Mouse (Mus musculus) layer of hippocampus, adult 18-20 months (tissue): ENCODE results near the gene Npw. TPM values are rescaled to one million over a fixed set of nuclear protein-coding genes. Genes with fewer than 3 reads are reported as not detected.

Experiments
- DNase-seq, 2 experiments: peaks; one replicate each; pipeline ENCODE4 v3.0.0; 2022; ENCODE audit warnings: low spot score in 2 of 2
- long read RNA-seq: library from polyadenylated mRNA; stranded (forward); transcript quantifications from one replicate; pipeline ENCODE4 v2.0.0, GENCODE M21; 2021
- total RNA-seq, 2 experiments: library from RNA; stranded (reverse); gene quantifications; 2 replicates each; pipeline ENCODE4 v1.2.3; 2021

Npw gene
- 1 to 10 TPM; 1.3 to 2.0 TPM for total RNA-seq
- long read RNA-seq = 0 reads

DNA sequence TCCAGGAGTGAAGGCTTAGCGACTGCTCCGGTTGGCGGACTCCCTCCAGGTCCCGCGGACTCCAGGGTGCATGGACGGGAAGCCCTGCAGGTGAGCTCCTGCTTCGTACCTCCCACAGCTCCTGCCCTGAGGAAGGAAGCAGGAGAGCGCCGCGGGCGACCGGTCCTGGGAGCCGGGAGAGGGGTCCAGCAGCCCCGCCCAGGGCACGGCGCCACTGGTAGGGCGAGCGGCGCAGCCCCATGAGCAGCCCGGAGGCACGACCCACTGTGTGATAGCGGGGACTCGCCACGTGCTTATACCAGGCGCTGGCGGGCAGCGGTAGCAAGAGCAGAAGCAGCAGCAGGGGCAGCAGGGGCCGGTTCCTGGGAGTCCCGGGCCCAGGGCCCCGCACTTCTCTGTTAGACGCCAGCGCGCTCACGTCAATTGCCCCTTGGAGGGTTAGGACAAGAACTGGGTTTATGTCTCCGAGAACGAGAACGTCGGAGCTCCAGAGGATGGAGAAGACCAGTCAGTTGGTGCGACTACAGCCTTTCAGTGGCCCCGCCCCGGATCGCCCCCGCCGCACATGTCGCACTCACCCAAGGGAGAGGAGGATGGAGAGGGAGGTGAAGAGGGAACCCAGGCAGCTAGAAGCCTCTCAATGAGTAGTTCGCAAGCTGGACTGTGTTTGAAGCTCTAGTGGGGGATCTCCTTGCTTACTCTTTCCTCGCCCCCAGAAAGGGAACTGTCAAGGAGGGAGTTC lies at the start of gene Npw:
TSS of gene Npw (minus strand) at position 441 of the 742 bp plus-strand sequence.
- DNase-seq = no peak

DNA sequence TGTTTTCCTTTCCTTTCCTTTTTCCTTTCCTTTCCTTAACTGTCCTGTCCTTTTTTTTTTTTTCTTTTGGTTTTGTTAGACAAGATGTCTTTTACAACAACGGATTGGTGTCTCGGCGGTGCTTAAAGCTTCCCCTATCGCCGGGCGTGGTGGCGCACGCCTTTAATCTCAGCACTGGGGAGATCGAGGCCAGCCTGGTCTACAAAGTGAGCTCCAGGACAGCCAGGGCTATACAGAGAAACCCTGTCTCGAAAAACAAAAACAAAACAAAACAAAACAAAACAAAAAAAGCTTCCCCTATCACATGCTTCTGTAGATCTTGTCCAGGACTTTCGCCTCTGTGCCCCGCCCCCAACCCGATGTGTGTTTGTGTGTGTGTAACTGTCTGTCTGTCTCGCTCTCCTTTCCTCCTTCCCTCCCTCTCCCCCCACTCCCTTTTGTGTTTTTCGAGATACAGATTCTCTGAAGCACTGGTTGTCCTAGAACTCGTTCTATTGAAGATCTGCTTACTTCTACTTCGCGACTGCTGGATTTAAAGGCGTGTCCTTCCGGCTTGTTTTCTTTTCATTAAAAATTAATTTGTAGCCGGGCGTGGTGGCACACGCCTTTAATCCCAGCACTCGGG lies 49.7 kb upstream of the Npw start:
- no peak for DNase-seq

DNA sequence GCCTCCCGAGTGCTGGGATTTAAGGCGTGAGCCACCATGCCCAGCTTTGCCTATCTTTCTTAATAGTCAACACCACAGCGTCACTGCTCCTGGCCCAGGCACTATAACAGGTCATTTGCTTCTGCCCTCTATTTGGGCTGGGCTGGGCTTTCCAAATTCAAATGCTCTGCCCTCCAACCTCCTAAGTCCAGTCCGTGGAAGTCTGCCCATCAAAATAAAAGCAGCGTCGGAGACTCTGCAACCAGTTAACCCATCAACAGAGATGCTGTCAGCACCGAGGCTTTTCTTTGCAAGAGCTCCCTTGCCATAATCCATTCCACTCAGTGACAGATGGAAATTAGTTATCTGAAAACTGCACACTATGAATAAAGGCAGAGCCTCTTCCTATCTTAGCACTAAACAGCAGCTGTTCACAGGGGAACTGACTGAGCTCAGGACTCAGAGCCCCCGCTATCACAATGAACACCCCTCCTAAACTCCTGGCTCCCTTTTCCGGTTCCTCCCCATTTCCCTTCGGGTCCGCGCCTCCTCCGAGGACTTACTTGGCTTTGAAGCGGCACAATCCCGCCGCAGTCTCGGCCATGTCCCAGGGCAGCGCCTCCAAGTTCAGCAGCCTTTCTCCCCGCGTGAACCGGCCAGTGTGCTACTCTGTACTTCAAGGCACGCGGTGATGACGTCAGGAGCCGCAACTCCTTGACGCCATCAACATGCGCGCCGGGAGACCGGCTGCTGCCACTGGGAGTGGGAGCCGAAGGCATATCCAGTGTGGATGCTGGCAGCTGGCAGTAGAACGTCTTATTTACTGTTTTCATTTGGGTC lies 48.9 kb upstream of the Npw start, which contains the start of gene Tbl3:
TSS of gene Tbl3 (minus strand) at position 679 of the 819 bp plus-strand sequence.
- DNase-seq = peak; percentile 92 to 97

DNA sequence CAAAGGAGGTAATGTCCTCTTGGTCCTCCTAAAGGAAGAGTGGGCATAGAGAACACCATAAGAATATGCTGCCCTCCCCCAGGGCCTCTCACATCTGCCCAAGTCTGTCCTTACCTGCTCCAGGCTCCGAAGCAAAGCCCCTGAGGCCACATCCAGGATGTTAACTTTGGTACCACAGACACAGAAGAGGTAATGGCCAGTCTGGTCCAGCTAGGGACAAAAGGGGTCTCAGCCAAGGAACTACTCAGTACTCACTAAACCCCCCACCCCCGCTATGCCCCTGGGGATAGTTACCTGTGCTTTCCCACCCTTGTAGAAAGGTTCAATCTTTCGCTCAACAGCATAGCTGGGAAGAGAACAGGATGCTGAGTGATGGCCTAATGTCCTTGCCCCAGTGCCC lies 47.6 kb upstream of the Npw start:
- DNase-seq = no peak

DNA sequence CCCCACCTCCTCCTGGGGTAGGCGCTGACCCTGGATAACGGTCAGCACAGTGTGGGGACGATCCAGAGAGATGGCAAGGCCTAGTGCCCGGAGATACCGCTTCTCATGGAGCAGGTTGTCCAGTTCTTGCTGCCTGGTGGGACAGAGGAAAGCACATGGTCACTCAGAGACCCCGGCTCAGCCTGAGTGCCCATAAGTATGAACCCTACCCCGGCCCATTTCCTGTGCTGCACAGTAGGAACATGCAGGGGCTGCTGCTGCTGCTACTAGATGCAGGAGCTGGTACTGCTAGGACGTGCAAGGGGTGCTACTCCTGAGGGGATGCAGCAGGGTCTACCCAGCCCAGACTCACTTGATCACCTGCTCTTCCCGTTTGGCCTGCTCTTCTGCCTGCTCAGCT lies 43.0 kb upstream of the Npw start:
- no peak for DNase-seq

DNA sequence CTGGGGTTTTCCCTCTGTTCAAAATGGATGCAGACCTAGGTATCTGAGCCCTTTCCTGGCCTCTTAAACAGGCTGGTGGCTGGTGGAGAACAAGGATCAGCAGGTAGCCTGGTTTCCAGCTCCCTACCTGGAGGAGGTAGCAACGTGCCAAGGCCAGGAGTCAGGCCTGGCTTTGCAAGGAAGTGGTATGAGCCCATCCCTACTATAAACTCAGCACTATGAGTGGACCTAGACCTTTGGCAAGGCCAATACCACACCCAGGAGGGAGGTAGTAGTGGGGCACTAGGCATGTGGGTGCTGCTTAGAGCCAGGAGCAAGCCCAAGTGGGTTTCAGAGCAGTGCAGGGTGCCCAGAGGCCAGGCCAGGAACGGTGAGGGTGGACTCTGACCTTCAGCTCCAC lies 41.2 kb upstream of the Npw start:
- DNase-seq = no peak

DNA sequence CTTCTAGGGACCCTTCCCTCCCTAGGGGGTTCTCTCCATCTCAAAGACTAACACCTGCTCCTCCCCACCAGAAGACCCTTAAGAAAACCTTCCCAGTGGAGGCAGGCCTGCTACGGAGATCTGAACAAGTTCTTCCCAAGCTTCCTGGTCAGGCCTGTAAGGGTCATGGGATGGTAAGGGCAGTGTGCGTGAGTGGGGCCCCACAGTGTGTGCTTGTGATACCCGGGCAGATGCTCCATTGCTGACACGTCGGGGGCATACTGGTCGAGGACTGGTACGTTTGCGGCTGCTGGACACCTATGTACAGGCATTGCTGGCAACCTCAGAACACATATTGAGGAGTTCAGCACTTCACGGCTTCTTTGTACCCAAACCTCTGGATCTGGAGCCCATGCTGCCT lies 40.5 kb upstream of the Npw start:
- no peak for DNase-seq

DNA sequence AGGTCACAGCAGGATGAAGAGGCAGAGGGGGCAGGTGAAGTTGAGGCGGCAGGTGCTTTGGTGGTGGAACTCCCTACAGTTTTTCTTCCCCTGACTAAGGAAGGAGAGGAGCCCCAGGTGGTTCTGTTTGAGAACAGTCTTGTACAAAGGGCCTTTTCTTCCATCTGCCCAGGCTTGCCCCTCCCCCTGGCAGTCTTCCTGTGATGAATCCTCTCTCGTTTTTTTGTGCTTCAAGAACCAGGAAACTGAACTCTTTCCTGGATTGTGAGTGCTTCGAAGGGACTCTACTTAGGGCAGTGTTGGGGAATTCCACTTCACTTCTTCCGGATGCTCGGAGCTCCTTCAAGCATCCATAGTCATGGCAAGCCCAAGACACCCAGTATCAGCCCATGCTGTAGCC lies 39.7 kb upstream of the Npw start:
- no peak for DNase-seq

DNA sequence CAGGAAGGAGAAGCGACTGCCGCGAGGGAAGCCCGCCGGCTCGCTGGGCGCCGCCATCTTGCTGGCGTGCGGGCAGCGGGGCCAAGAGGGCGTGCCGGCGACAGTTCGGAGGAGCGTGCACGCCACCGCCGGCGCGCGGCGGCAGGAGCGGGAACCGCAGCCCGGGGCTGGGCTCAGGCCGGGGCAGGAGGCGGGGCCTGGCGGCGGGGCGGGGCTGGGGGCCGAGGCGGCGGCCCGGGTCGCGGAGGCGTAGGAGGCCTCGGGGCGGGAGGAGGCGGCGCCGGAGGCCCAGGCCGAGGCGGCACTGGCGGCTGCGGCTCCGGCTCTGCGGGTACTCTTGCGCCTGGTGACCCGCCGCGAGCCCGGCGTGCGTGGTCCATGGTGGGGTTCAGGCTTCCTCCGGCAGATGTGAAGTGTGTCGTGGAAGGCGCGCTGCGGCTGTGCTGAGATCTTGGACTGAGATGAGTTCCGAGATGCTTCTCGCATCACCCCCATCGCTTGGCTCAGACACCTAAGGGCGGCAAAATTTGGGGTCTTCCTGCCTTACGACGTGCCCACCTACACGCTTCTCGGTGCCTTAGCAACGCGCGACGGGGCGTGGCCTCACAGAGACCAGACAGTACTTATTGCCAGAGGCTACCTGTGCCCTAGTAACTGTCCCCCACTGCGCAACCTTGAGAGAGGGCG lies 37.9 kb upstream of the Npw start, which contains the start of the genes Gfer and Noxo1:
TSS of gene Gfer (minus strand) at position 146 of the 687 bp plus-strand sequence.
TSS of gene Noxo1 (plus strand) at position 224 of the 687 bp plus-strand sequence.
- peak; percentile 76 to 81 for DNase-seq

DNA sequence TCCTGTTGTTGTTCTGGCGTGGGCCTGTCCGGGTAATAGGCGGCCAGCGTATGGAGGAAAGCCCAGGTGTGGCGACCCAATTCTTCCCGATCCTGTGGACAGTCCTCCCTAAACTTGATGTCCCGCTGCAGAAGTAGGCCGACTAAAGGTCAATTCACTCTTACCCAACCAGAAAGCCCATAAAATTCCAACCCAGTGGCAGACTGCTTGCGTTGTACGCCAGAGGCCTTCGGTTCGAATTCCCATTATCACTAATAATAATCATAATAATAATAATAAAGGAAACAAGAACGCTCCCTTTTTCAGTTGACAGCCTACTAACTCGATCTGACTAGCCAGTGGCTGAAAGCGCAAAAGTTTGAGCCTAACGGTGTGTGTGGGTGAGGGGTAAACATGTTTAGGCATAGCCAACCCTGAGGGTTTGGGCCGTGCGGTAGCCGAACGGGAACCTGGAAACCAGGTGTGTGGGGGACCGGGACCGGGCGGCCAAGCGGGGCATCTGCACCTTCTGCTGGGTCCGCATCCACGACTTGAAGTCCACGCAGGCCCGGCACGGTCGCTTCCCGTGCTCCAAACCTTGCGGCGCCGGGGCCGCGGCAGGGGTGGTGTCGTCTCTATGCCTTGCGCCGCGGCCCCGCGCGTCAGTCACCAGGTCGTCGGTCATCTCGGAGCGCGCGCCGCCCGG lies 37.2 kb upstream of the Npw start:
- DNase-seq = no peak

DNA sequence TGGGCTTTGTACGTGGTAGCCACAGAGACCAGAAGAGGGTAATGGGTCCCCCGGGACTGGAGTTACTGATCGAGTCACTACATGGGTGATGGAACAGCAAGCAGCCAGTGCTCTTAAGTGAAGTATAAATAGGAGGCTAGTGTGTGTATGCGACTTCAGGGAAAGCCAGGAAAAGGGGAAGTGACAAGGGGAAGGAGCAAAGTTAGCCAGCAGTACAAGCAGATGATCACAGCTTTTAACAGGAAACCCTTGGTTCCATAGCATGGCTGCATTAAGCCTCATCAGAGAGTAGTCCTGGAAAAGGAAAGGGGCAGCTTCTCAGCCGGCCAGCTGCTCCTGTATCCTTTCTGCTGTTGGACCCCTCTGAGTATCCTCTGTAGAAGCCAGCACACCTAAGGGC lies 34.1 kb upstream of the Npw start:
- DNase-seq = no peak

DNA sequence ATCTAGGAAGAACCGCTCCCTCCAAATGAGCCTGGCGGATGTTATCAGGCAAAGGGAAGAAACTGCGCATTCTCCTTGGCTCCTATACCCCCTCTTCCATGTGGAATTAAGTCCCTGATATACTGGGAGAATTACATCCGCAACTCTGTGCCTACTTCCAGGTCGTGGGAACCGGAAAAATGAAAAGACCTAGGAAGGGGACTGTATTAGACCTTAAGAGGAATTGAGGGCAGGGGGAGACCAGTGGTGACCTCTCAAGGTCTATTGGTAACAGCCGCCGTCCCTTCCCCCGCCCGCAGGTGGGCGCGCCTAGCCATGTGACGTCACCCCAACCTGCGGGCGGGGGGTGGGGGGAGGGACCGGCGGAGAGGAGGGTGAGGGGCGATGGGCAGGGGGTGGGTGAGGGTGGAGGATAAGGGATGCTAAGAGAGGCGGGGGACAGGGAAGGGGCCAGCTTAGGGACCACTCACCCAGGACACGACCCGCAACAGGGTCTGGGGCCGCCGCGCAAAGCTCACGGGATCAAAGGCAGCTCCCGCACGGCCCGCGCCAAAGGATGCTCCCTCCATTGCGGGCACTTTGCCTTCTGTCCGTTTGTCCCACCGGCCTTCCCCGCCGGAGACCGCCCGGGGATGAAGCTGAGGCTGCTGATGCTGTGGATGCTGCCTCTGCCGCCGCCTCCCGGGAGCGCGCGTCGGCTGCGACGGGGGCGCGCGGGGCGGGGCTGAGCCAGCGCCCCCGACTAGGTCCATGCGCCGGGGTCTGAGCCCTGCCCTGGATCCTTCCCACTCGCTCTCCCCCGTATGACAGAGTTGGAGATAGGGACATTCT lies 31.2 kb upstream of the Npw start, which contains the start of gene Syngr3:
TSS of gene Syngr3 (minus strand) at position 705 of the 831 bp plus-strand sequence.
- DNase-seq = no peak

DNA sequence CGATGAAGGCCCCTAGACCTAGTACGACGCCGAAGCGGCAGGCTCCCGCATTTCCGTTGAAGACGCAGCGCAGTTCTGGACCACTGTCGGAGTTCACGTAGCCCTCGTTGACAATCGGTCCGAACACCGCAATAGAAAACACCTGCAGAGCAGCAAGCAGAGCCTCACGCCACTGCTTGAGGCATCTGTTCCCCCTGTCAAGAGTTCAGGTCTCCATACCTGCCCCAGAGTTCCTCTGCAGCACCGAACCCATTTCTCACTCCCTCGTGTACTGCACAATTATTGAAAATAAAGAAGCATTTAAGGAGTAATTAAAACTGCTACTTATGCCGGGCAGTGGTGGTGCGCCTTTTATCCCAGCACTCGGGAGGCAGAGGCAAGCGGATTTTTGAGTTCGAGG lies 29.3 kb upstream of the Npw start:
- no peak for DNase-seq

DNA sequence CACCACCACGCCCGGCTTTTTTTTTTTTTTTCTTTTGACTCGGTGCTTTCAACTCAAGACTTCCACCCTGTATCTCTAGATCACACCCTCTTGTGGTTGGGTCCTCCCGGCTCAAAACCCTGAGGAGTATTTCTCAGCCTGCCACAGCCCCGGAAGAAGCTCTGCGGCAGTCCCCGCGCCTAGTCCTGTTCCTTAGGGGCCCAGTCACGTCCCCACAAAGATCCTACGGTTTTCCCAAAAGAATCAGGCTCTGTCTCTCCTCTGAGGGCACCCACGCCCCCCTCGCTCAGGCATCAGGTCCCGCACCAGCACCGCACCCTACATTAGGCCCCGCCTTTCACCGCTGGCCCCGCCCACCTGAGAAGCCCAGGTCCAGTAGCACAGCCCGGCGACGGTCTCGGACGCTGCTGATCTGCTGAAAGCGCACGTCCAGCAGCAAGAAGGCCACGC lies 28.9 kb upstream of the Npw start:
- no peak for DNase-seq

DNA sequence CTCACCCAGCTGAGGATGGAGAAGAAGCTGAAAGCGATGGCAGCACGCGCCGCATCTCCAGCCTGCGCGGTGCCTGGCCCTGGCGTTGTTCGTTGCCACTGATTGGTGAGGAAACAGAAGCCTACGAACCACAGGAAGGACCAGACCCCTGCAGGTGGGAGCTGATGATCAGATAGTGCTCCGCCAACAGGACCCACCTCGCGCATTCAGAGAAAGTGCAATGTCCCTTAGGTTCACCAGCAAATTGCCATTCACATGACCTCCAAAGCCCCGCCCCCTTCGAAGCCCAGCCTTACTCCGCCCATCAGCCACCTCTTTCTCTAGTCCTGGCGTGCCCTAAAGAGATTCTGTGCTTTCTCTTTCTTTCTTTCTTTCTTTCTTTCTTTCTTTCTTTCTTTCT lies 28.3 kb upstream of the Npw start:
- DNase-seq = no peak

DNA sequence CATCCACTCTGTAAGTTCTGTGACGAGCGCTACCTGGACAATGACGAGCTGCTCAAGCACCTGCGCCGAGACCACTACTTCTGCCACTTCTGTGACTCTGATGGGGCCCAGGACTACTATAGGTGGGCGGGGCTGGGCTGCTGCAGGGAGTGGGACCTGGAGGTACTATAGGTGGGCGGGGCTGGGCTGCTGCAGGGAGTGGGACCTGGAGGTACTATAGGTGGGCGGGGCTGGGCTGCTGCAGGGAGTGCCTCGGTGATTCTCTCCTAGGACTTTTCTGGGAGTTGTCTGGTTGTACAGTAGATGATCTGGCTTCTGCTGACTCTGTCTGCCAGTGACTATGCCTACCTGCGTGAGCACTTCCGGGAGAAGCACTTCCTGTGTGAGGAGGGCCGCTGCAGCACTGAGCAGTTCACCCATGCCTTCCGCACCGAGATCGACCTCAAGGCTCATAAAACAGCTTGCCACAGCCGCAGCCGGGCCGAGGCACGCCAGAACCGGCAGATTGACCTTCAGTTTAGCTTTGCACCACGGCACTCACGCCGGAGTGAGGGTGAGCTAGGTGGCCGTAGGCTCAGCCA lies 19.3 kb upstream of the Npw start:
- no peak for DNase-seq

DNA sequence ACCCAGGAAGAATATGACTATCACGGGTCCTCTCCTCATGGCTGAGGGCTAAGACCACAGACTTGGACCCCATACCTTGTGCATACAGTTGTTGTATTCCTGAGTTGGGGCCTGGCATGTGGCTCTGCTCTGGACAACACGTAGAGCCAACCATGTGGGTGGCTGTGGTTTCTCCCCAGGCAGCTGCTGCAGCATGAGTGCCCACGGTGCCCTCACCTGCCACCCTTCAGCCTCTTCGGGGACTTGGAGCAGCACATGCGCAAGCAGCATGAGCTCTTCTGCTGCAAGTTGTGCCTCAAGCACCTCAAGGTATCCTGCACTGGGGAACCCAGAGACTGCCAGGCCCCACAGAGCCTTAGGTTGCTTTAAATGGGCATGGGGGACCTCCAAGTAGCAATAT lies 18.6 kb upstream of the Npw start:
- no peak for DNase-seq

DNA sequence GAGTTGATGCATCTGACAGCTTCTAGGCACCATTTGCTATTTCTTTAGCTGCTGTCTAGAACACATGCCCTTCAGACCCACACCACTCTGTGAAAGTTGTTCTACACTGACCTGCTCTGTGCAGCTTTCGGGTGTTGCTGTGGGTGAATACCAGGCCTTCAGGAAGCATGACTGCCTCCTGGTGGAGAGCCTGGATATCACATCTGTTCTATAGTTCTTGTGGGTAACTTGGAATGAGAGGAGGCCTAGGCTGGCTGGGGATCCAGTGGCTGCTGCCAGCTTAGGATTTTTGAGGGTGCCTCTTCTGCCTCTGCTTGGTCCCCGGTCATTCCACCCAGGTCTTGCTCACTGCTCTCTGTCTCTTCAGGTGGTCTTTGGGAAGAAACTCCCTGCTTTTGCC lies 17.9 kb upstream of the Npw start:
- DNase-seq = peak in 1 of 2 experiments; percentile 77

DNA sequence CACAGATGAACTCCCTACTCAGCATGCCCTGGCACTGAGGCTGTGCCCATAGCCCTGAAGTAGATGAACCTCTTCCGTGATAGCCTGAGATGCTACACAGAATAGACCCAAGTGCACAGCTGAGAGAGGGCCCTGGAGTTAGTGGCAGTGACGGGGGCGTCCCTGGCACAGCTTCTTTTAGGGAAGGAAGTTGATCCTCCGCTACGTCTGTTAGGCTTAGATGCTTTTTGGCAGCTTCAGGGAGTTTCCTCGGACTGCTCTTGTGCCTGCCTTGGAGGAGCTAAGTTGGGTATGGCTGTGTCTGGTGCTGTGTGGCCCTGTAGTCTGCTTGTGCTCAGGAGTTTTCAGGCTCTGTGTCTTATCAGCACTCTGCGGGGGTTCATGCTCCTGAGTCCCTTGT lies 16.0 kb upstream of the Npw start:
- peak in 1 of 2 experiments; percentile 75 for DNase-seq
